Mouse (Mus musculus) hindbrain, embryonic 10.5 days (tissue): Measurements from ENCODE around the gene Akap2. TPM values are rescaled to one million over a fixed set of nuclear protein-coding genes. Genes with fewer than 3 reads are reported as not detected.

Source experiments
- DNase-seq: peaks from one replicate; pipeline ENCODE4 v3.0.0-alpha.2; 2017; ENCODE audit warnings: low spot score
- H3K27ac ChIP-seq: fragments of 300-500 bp; sonication (generic); 2 replicates; pipeline ENCODE4 v1.5.1; 2016; ENCODE audit warnings: mild to moderate bottlenecking, moderate library complexity
- H3K27me3 ChIP-seq: fragments of 300-500 bp; sonication (generic); 2 replicates; pipeline ENCODE4 v1.6.1; 2016; ENCODE audit warnings: mild to moderate bottlenecking; ENCODE audit not compliant: poor library complexity, insufficient read depth, severe bottlenecking
- H3K36me3 ChIP-seq: fragments of 300-500 bp; sonication (generic); 2 replicates; pipeline ENCODE4 v1.6.1; 2016; ENCODE audit warnings: mild to moderate bottlenecking, moderate library complexity
- H3K4me1 ChIP-seq: fragments of 300-500 bp; sonication (generic); replicated peaks from 2 replicates; pipeline ENCODE4 v1.6.1; 2016; ENCODE audit warnings: mild to moderate bottlenecking
- H3K4me3 ChIP-seq: fragments of 300-500 bp; sonication (generic); 2 replicates; pipeline ENCODE4 v1.5.1; 2016; ENCODE audit warnings: mild to moderate bottlenecking, moderate library complexity
- H3K9me3 ChIP-seq: fragments of 300-500 bp; sonication (generic); 2 replicates; pipeline ENCODE4 v1.6.1; 2016; ENCODE audit warnings: mild to moderate bottlenecking, moderate library complexity
- WGBS: fragments of 180-500 bp; shearing (Covaris S2); methylation state at CpG from one replicate; pipeline ENCODE4 v1.1.7; 2016; 5-methylcytosine and 5-hydroxymethylcytosine counted together
- polyA plus RNA-seq: library from polyadenylated mRNA; unstranded; fragments of >200 nt; fragmentation: Nextera tagmentation; extraction: Ambion mirVana; gene quantifications from 2 replicates; pipeline ENCODE4 v1.2.1, GENCODE M21; 2016

Gene Akap2
- polyA plus RNA-seq, 1 experiment from 2014 or later = 30.2 TPM

DNA sequence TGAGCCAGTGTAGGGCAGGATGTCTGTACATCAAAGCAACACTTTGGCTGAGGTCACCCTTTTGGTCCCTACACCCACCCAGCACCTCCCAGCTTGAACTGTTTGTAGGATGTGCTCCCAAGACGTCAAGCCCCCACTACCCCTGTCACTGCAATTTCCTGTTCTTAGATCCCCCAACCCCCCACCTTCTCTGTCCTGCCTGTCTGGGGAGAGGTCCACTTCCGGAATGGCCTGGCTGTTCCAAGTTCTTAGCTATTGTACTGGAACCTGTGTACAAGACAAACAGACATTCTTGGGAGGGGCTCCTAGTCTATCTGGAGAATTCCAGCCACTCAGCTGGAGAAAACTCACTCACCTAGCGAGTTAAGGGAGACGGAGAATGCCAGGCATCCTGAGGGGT lies 116.7 kb downstream of the Akap2 start:
- no peaks in the 10 kb centered on the region for H3K36me3 ChIP-seq
- H3K27ac ChIP-seq = peak overlapping the region; percentile 77
- no peak overlapping the region for H3K4me3 ChIP-seq
- no peaks in the 10 kb centered on the region for H3K9me3 ChIP-seq
- H3K4me1 ChIP-seq = peaks cover 55% of the 10 kb centered on the region
- 61% methylated on average over 4 of the region's 4 CpGs for WGBS
- H3K27me3 ChIP-seq = peaks cover 4% of the 10 kb centered on the region; the same call in 1 of the 2 replicates
- DNase-seq = no peak

- no peak for DNase-seq
- Histone ChIP-seq H3K27ac (peak overlapping the region; percentile 66; the same call in 1 of the 2 replicates), H3K4me3 (no peak overlapping the region), H3K9me3 (no peaks in the 10 kb centered on the region), H3K4me1 (peaks cover 54% of the 10 kb centered on the region), H3K27me3 (no peaks in the 10 kb centered on the region), H3K36me3 (no peaks in the 10 kb centered on the region)
- WGBS = 74% methylated on average over 9 of the region's 9 CpGs
Measured at GRCm38 (mm10) chr4:57837089-57837488, 119.6 kb downstream of the Akap2 start.

DNA sequence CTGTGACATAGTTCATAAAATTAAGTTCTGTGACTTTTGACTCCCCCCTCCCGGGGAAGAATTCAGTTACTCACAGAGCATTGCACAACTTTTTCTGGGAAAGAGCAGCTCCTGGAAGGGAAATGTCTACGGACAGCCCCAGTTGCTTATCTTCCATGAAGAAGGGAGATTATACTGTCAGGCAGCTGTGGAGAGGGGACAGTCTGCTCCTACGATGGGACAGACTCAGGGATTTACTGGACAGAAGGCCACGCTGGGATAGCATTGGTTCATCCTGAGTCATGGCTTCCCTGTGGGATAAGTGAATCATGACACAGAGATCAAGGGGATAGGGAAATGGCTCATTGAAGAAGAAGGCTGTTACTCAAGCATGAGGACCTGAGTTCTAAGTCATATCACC lies 121.9 kb downstream of the Akap2 start:
- Histone ChIP-seq H3K9me3 (no peaks in the 10 kb centered on the region), H3K27ac (0 out of 2 replicates have a peak overlapping the region, but pooled peaks have one; percentile 26), H3K36me3 (no peaks in the 10 kb centered on the region), H3K4me3 (no peak overlapping the region), H3K4me1 (peaks cover 50% of the 10 kb centered on the region), H3K27me3 (no peaks in the 10 kb centered on the region)
- WGBS = 83% methylated on average over 4 of the region's 4 CpGs
- no peak for DNase-seq

GRCm38 (mm10) chr4:57841911-57842310 lies 124.5 kb downstream of the Akap2 start:
- Histone ChIP-seq H3K36me3 (no peaks in the 10 kb centered on the region), H3K27ac (peak overlapping the region; percentile 5; the same call in 1 of the 2 replicates), H3K4me1 (peaks cover 72% of the 10 kb centered on the region), H3K27me3 (no peaks in the 10 kb centered on the region), H3K4me3 (no peak overlapping the region), H3K9me3 (no peaks in the 10 kb centered on the region)
- DNase-seq = no peak
- 6% methylated on average over 1 of the region's 1 CpGs for WGBS

- H3K4me3 ChIP-seq = no peak overlapping the region
- WGBS = 81% methylated on average over 11 of the region's 11 CpGs
- no peaks in the 10 kb centered on the region for H3K27me3 ChIP-seq
- peaks cover 75% of the 10 kb centered on the region for H3K4me1 ChIP-seq
- peak overlapping the region; percentile 35; the same call in 1 of the 2 replicates for H3K27ac ChIP-seq
- no peaks in the 10 kb centered on the region for H3K36me3 ChIP-seq
- no peak for DNase-seq
- no peaks in the 10 kb centered on the region for H3K9me3 ChIP-seq
Measured at GRCm38 (mm10) chr4:57842472-57843305, 125.2 kb downstream of the Akap2 start.

- peak overlapping the region; percentile 56 for H3K4me3 ChIP-seq
- under 1% methylated on average over 10 of the region's 10 CpGs for WGBS
Measured at GRCm38 (mm10) chr4:57845031-57845431, 127.6 kb downstream of the Akap2 start.

GRCm38 (mm10) chr4:57845541-57846210 lies 128.2 kb downstream of the Akap2 start:
- peak; percentile 71 for DNase-seq
- peaks cover 76% of the 10 kb centered on the region for H3K4me1 ChIP-seq

More at GRCm38 (mm10) chr4:57845031-57845431, 127.6 kb downstream of the Akap2 start:
- DNase-seq = peak; percentile 85
- peaks cover 10% of the 10 kb centered on the region for H3K36me3 ChIP-seq
- H3K9me3 ChIP-seq = no peaks in the 10 kb centered on the region
- H3K27me3 ChIP-seq = no peaks in the 10 kb centered on the region
- H3K4me1 ChIP-seq = peaks cover 80% of the 10 kb centered on the region
- peak overlapping the region; percentile 94 for H3K27ac ChIP-seq

DNA sequence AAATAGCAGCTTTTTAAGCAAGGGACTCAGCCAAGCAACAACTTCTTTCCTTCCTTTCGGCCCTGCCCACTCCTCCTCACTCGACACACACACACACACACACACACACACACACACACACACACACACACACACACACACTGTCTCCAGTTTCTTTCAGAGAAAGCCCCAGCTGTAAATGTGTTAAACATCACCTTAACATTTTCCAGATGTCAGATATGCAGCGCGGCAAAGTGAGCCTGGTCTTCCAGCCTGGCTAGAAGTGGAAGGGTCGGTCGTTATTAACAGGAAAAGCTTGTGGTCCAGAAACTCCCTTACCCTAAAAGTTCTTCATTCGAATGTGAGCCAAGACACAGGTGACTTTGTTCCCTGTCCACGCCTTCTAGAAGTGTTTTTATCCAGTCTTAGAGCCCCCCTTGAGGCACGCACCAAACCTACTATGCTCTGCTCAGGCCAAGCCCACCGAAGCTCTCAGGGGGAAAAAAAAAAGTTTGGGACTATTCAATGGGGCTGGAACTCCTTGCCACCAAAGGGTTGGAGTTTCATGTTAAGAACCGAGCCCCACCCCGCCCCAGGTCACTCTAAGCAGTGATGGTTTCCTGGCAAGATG lies 129.0 kb downstream of the Akap2 start:
- peak; percentile 60 for DNase-seq
- no peaks in the 10 kb centered on the region for H3K9me3 ChIP-seq
- H3K36me3 ChIP-seq = peaks cover 24% of the 10 kb centered on the region
- WGBS = 37% methylated on average over 12 of the region's 12 CpGs
- H3K4me3 ChIP-seq = peak overlapping the region; percentile 56
- H3K27me3 ChIP-seq = no peaks in the 10 kb centered on the region
- peak overlapping the region; percentile 94 for H3K27ac ChIP-seq
- peaks cover 72% of the 10 kb centered on the region for H3K4me1 ChIP-seq

More at GRCm38 (mm10) chr4:57845541-57846210, 128.2 kb downstream of the Akap2 start:
- peaks cover 16% of the 10 kb centered on the region for H3K36me3 ChIP-seq
- WGBS = 10% methylated on average over 12 of the region's 12 CpGs
- peak overlapping the region; percentile 56 for H3K4me3 ChIP-seq
- H3K9me3 ChIP-seq = no peaks in the 10 kb centered on the region
- peak overlapping the region; percentile 94 for H3K27ac ChIP-seq
- no peaks in the 10 kb centered on the region for H3K27me3 ChIP-seq

GRCm38 (mm10) chr4:57846991-57847422 lies 129.6 kb downstream of the Akap2 start:
- WGBS = 15% methylated on average over 8 of the region's 8 CpGs
- Histone ChIP-seq H3K4me3 (peak overlapping the region; percentile 56), H3K27me3 (no peaks in the 10 kb centered on the region), H3K27ac (peak overlapping the region; percentile 94), H3K9me3 (no peaks in the 10 kb centered on the region), H3K4me1 (peaks cover 71% of the 10 kb centered on the region), H3K36me3 (peaks cover 28% of the 10 kb centered on the region)
- peak; percentile 69 for DNase-seq

DNA sequence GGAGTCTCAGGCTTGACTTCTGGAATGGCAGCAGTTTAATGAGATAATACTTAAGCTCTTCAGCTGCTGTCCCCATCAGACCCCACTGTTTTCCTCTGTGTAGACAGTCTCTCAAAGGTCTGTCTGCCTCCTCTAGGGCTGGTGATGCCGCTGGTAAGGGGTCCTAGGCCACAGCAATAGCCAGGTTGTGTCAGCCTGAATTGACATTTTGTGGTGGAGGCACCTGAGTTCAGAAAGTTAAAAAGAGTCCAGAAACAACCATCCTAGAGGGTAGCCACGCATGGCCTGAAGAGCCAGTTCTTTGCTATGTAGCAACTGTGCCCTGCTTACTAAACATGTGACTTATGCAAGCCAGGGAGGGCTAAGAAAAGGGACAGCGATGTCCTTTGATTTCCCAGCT lies 130.2 kb downstream of the Akap2 start:
- H3K4me3 ChIP-seq = peak overlapping the region; percentile 56

DNA sequence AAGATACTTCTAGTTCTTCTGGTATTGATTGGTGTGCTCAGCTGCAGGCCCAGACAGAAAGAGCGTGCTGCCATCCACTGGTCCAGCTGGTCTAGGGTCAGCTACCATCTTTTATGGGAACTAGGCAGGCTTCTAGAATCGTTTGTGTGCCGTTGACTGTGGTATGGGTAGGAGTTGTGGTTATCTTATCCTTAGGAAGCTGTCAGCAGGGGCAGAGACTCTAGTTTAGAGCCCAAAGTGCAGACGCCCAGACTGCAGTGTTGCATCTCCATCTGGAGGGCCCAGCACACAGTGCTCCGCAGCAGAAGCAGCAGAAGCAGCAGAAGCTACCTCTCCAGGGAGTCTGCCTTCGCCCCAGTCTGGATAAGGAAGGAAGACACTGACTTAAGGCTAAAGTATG lies 132.0 kb downstream of the Akap2 start:
- 86% methylated on average over 6 of the region's 6 CpGs for WGBS
- no peak overlapping the region for H3K4me3 ChIP-seq
- peaks cover 47% of the 10 kb centered on the region for H3K36me3 ChIP-seq
- no peaks in the 10 kb centered on the region for H3K9me3 ChIP-seq
- no peak overlapping the region for H3K27ac ChIP-seq
- no peaks in the 10 kb centered on the region for H3K27me3 ChIP-seq
- DNase-seq = no peak
- H3K4me1 ChIP-seq = peaks cover 56% of the 10 kb centered on the region

More for the DNA sequence above, 130.2 kb downstream of the Akap2 start:
- Histone ChIP-seq H3K27ac (peak overlapping the region; percentile 94), H3K36me3 (peaks cover 35% of the 10 kb centered on the region), H3K27me3 (no peaks in the 10 kb centered on the region), H3K4me1 (peaks cover 68% of the 10 kb centered on the region), H3K9me3 (no peaks in the 10 kb centered on the region)
- WGBS = 88% methylated on average over 3 of the region's 3 CpGs
- no peak for DNase-seq

DNA sequence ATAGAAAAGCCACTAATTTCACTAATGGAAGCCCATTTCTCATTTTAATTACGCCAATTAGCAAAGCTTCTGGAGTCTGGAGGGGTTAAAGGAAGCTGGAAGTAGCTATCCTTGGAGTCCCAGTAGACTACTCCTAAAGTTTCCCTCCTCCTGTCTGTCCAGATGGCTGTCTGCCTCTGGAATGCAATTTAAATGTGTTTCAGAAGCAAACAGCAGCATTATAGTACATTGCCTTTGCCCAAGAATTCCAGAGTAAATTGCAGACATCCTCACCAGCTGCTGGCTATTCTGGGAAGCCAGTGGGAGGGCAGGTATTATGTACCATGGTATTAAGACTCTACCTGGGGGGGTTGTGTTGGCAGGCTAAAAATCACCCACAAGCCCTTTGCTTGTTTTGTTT lies 134.3 kb downstream of the Akap2 start:
- no peaks in the 10 kb centered on the region for H3K27me3 ChIP-seq
- peaks cover 3% of the 10 kb centered on the region; the same call in 1 of the 2 replicates for H3K9me3 ChIP-seq
- H3K4me3 ChIP-seq = no peak overlapping the region
- WGBS = 92% methylated on average over 1 of the region's 1 CpGs
- H3K4me1 ChIP-seq = peaks cover 33% of the 10 kb centered on the region
- no peak overlapping the region for H3K27ac ChIP-seq
- DNase-seq = no peak
- peaks cover 69% of the 10 kb centered on the region for H3K36me3 ChIP-seq
